Mouse (Mus musculus) G1E-ER4 (cell line): ENCODE data around the gene Ltf. TPM values are rescaled to one million over a fixed set of nuclear protein-coding genes. Genes with fewer than 3 reads are reported as not detected.

Experiments
- GATA1 ChIP-seq: IDR thresholded peaks from one replicate; pipeline ENCODE4 v1.8.0; 2012; ENCODE audit warnings: low read length, inconsistent platforms
- polyA plus RNA-seq: library from polyadenylated mRNA; stranded (reverse); fragments of >175 nt; gene quantifications from 2 replicates; pipeline ENCODE4 v1.2.3, GENCODE M21; 2012

Ltf gene
- not detected in 2 replicates for polyA plus RNA-seq

DNA sequence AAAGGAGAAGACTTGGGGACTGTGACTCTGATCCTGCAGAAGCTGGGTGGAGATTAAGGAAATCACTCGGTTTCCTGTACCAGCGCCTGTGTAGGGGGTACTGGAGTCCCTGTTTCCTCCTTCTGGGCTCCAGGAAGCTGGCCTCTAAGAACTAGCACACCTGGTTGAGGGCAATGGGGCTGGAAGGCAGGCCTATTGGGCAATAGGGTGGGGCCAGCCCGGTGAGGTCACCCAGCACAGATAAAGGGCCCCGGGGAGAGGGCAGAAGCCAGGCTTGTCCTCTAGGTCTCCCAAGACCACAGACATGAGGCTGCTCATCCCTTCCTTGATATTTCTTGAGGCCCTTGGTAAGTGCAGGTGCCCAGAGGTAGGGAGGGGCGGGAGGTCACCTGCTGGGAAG, at the start of gene Ltf:
Ltf (plus strand) TSS at position 250 of the 400 bp plus-strand sequence.
- TF ChIP-seq GATA1, result no peak

DNA sequence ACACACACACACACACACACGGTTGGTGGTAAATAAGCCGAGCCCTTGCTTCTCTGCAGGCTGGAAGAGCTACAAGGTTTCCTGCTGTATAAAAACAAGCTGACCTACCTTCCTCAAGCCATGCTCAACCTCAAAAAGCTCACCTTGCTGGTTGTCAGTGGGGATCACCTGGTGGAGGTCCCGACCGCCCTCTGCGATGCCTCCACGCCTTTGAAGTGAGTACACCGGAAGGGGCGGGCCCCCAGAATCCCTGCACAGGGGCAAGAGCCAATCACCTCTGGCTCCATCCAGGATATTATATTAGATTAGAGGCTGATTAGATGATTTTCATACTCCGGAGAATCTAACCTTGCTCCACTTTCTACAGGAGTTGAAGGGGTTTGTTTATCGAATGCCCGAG, 39.7 kb upstream of the Ltf start:
- no peak for TF ChIP-seq GATA1

DNA sequence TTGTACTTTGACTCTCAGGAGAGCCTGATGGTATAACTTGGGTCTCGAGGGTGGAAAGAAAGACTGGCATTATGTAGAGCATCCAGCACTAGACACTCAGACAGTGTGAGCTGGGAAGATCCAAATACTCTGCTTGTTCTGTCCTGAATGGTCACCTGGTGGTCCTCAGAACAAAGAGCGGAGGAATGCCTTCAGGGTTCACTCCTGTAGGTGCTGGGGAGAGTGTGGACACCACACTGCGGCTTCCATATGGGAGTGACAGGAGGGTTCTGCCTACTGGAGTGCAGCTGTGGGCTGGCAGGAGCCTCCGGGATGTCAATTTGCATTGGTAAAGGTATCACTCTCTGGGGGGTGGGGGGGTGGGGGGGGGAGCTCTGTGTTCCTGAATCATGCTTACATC, 36.7 kb upstream of the Ltf start:
- no peak for TF ChIP-seq GATA1

DNA sequence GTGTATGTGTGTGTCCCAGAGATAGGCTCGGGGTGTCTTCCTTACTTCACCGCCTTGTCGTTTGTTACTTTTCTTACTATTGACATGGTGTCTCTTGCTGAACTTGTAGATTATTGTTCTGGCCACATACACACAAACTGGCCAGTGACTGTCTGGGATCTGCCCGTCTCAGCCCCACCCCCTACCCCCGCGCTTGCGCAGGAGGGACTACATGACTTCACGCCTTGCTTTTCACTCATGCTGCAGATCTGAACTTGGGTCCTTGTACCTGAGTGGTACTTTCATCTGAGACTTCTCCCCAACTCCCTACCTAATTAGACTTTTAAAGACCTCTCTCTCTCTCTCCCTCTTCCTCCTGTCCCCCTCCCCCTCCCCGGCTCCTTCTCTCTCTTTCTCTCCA, 35.0 kb upstream of the Ltf start:
- TF ChIP-seq GATA1, result no peak

DNA sequence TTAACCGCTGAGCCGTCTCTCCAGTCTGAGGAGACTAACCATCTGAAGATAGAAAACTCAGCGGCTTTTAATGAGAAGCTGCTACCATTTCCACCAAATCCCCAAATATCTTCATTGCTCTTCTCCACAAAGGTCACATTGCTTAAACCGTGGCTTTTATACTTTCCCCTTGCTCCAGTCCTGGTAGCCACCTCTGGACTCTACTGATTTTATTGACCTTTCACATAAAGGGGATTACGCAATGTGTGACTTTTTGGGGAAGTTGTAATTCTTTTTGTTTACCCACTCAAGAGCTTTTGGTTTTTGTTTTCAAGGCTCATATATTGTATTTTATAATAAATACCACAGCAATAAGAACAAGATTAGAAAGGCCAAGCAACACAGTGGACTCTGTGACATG, 33.5 kb upstream of the Ltf start:
- no peak for TF ChIP-seq GATA1

DNA sequence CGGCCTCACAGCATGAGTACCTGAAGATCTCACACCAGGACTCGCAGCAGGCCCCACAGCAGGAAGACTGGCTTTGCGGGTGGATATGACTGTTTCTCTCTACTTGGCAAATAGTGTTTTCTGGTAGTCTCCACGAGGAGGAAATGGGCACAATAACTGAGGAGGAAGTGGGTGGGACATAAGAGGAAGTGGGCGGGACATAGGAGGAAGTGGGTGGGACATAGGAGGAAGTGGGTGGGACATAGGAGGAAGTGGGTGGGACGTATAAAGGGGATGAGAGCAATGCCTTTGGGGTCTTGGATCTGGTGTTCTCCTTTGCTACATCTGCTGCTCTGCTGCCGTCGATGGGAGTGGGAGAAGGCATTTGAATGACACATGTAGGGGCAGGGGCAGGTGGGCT, 33.1 kb upstream of the Ltf start:
- TF ChIP-seq GATA1, result no peak

DNA sequence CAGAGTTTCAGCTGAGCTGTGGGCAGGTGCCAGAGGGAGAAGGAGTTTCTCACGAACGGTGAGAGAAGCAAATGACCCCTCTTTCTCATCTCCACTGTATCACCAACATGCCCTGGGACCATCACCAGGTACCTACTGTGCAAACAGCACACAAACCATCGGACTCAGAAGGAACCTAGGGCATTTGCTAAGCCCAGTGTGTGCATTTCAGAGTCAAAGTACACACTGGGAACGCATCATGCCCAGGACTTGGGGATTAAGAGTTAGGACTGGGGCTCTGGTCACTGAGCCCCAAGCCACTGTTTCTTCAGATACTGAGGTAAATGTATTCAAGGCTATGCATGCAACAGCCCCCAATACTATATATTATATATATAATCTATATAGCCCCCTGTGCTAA, 31.7 kb upstream of the Ltf start:
- TF ChIP-seq GATA1, result no peak

DNA sequence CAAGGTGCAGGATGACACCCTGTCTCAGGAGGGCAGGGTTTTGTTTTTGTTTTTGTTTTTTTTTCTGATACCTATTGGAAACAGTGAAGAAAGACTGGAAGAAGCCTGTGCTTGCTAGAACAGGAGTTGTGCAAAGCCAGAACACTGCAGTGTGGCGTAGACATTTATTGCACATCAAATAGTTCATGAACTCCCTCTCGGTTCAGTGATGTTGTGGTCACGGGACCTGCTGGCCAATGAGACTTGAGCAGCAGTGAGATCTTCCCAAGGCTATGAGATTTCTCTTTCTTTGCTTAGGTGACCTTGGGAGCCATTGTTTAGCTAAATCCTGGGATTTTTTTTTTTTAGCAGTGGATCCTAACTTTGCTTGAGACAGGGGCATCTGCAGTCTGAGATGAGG, 31.0 kb upstream of the Ltf start:
- TF ChIP-seq GATA1, result no peak

DNA sequence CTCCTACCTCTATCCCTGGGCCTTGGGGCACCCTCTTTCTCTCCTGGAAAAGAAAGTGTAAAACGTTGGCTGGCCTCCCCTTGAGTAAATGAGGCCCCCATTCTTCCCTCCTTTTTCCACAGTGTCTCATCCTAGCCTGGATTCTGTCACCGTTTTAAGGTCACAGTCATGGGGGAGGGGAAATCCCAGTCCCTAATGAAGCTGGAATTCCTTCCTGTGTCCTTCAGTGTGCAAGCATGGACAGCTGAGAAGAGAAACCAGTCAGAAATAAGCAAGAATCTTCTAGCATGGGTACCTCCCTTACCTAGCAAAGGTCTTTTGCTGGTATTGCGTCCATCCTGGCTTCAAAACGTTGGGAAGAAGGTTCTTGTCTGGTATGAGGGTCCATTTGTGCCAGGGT, 29.9 kb upstream of the Ltf start:
- TF ChIP-seq GATA1, result no peak

DNA sequence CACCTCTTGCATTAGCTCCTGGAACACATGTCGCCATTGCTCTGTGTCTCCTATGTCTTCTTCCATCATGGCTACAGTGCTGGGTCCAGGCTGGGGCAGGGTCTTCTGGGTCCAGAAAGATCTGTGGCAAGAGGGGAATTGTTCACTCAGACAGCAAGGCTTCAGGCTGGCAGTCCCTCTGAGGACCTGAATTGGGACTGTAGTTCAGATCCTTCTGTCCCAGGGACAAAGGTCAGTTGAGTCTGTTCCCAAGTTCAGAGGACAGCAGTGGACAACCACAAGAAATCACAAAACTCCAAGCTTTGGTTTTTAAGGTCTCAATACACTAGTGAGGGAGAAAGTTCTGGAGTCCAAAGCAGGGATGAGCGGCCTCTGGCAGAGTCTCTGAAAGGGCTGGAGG, 29.5 kb upstream of the Ltf start:
- TF ChIP-seq GATA1, result no peak

DNA sequence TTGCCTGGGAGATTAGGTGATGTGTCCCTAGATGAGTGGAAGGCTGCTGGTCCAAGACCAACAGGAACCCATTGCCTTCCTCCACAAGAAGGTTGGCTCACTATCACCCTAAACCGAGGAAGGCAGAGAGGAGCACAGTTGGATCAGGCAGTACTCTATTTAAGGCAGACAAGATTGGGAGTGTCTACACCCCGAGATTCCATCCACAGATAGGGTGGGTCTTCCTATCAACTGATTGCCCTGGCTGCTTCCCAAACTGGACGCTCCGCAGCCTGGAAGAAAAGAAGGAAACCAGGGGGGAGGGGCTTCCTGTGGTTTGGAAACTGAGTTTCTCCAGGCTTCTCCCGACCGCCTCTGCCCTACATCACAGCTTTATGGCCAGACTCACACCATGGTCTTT, 28.9 kb upstream of the Ltf start, which contains the start of gene Rtp3:
Rtp3 (minus strand) TSS at position 380 of the 400 bp plus-strand sequence.
- TF ChIP-seq GATA1, result no peak

DNA sequence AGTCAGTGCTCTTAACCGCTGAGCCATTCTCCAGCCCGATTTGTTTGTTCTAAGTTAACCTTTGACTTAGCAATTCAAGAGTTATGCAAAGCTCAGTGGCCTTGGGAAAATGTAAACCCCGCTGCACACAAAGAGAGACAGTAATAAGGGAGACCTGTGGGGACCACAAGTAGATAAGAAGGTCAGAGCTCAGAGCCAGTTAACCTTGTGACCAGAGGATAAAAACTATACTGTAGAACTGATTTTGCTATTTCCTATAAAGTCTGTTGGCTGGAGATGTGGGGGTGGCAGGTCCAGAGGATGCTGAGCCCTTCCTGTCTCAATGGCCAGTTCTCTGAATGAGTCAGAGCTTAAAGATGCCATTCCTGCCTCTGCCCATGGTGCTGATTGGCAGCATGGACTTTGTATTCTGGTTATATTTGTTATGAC, 25.8 kb upstream of the Ltf start:
- TF ChIP-seq GATA1, result no peak

DNA sequence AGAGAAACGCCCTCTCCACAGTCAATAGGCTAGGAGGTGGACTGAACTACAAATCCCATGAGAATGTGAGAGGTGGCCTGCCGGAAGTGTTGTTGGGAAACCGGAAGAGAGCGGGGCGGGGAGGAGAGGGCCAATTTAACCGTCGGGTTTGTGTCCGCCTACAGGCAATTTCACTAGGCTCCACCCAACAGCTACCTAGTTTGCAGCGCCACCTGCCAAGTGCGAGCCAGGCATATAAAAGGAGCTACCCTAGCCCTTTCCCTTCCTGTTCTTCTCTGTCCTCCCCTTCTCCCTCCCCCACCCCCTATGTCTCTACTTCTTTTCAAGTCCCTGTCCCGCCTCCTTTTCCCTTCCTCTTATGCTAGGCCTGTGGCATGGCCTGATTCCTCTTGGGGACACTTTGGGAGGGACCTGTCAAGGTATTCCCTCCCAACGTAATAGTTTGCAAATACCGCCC, 24.3 kb upstream of the Ltf start:
- TF ChIP-seq GATA1, result no peak

DNA sequence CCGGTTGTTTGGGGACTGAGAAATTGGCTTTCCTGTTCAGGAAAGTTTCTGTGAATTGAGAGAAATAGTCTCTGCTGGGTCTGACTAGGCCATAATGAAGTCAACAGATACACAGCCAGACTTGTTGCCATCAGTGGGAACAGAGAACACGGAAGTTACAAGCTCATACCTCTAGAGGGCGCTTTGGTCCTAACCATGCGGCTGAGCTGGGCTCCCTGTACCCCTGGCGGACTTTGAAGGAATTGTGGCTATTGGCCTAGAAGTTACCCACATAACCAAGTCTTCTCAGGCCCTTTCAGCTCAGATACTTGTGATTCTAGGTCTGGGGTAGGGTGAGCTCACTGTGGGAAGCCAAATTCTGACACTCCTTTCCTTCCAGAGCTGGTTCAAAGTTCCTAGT, 21.8 kb upstream of the Ltf start:
- no peak for TF ChIP-seq GATA1

DNA sequence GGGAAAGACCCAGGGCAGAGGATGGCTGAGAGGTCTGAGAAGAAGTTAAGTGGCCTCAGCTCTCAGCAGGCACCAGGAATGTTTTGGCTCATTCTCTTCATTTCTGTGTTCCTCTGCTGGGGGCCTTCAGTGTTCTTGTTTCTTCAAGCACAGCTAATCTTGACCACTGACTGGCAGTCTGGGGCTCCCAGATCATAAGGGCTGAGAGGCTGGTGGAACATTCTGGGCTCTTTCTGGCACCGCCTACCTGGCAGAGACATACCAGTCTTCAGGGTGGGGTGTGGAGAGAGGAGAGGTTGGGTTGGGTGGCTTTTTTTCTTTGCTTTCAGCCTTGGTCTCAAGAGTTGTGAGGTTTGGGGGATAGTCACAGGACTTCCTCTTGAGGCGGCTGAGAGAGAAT, 20.0 kb upstream of the Ltf start:
- TF ChIP-seq GATA1, result no peak

DNA sequence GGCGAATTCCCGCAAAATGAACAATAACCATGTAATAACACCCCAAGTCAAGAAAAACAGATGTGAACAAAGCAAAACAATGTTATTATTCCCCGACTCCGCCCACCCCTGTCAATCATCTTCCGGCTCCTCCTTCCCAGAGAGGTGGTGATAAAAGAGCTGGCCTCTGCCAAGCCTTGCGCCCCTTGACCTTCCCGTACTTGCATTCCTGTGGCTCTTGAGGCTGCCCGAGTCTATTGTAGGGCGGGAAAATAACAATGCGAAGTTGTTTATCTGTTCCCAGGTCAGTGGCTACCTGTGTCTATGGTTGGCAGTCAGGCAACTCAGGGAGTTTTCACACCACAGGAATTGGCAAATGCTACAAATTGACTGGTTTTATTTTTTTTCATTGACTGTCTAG, 19.2 kb upstream of the Ltf start:
- no peak for TF ChIP-seq GATA1

DNA sequence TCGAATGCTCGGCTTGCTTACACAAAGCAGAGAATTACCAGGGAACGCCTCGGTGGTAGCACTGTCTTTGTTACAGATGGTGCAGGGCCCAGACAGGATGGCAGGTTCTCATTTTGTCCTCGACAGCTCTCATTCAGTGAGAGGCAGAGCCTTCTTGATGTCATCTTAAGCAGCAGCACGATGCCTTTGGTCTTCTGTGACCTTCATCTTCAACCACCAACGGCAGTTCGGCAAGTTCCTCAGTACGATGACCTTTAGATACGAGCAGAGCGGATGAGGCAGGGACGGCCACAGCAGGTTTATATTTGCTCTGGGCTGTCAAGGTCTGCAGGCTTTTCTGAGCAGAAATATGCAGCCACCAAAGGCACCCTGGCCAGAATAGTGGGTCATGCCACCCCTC, 17.4 kb upstream of the Ltf start:
- no peak for TF ChIP-seq GATA1

DNA sequence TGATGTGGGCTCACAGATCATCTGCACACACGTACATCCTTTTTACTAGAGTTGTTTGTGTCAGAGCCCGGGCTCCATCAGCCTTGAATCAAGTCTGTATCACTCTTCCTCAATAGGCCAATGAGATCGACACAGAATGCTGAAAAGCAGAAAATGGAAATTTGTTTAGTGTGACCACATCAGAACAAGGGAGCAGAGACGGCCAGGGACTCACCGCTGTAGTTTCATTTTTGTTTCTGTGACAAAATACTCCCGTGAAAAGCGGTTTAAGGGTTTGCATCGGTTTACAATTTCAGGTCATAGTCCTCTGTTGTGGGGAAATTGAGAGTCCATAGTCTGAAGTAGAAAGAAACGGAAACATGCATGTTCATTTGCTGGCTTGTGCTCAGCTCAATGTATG, 15.8 kb upstream of the Ltf start:
- TF ChIP-seq GATA1, result no peak
